Mouse (Mus musculus) liver, adult 2 months (tissue): ENCODE measurements around the gene Gm10320.

ENCODE experiments used
- CTCF ChIP-seq: fragments of 200-500 bp; IDR thresholded peaks from 2 replicates; pipeline ENCODE4 v1.5.1; 2011; ENCODE audit warnings: low read depth, low read length, control low read depth
- POLR2A ChIP-seq: fragments of 200-500 bp; IDR thresholded peaks from 2 replicates; pipeline ENCODE4 v1.6.1; 2011; ENCODE audit warnings: low read length, control low read depth; ENCODE audit not compliant: insufficient read depth; ENCODE audit errors: extremely low read depth

- TF ChIP-seq CTCF (no peak), POLR2A (no peak)
Measured at GRCm38 (mm10) chr13:98475681-98476080, 16.1 kb downstream of the Gm10320 start.
